Mouse (Mus musculus): ENCODE results near the gene Zbtb46. TPM values are rescaled to one million over a fixed set of nuclear protein-coding genes. Genes with fewer than 3 reads are reported as not detected.

Zbtb46 gene
- polyA plus RNA-seq, 1 experiment from 2014 or later = 26.2 TPM

DNA sequence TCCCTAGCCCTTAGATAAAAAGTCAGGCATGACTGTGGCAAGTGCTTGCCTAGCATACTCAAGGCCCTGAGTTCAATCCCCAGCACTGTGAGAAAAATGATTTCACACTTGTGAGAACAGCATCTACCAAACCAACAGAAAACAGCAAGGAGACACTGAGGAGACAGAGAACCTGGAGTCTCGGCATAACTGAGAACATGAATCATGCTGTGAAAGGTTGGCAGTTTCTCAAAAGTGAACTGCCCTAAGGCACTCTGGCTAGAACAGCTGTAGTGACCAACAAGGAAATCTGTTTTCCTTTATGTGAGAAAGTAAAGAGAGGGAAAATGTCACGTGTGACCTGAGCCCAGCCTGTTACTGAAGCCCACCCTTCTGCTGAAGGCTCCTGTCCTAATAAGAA is 46.1 kb downstream of the Zbtb46 start:
- H3K9ac ChIP-seq (replicated peaks; ENCODE audit: low read length) = no peak overlapping the region; the same call in 1 of the 2 replicates
- H3K4me1 ChIP-seq (ENCODE audit: insufficient read depth, low read length) = no peaks in the 10 kb centered on the region
- 43% methylated on average over 2 of the region's 2 CpGs for WGBS
- peaks cover 6% of the 10 kb centered on the region for H3K36me3 ChIP-seq (ENCODE audit: insufficient read depth, low read length)
- no peaks in the 10 kb centered on the region for H3K9me3 ChIP-seq (ENCODE audit: low read length)
- no peak overlapping the region for H3K4me3 ChIP-seq (ENCODE audit: low read length)
- no peaks in the 10 kb centered on the region for H3K27me3 ChIP-seq (ENCODE audit: insufficient read depth, low read length)
- no peak overlapping the region for H3K27ac ChIP-seq (ENCODE audit: low read length)
- no peak for ATAC-seq (ENCODE audit: low FRiP score, low TSS enrichment)
- H3K4me2 ChIP-seq (replicated peaks; ENCODE audit: low read depth, low read length) = no peak overlapping the region

DNA sequence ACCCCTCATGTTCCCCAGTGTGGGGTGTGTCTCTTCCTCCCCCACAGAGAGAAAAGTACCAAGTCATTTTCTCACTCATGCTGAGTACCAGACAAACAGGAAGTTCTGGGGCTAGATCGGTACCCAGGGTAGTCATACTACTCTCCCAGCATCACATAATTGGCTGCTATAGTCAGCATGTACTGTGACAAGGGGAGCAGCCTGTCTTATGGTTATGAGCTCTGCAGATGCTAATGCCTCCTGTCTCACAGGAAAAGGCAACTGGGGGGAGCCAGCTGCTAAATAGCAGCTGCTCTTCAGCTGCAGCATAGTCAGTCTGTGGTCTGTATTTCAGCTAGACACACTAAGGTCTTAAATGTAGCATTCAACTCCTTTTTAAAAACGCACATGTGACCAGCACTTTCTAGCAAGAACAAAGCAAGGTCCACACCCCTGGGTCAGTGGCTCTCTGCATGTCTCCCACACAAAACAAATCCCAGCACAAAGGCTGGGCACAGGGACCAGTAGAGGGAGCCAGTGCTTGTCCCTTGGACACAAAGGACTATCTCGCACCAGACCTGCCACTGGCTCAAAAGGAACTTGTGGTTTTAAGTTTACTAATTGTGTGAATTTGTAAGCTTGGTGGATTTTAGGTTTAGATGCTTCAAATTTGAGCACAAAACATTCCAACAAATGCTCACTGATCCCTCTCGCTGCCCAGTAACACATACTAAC is 48.3 kb downstream of the Zbtb46 start:
- 45% methylated on average over 4 of the region's 4 CpGs for WGBS
- H3K4me2 ChIP-seq (replicated peaks; ENCODE audit: low read depth, low read length) = no peak overlapping the region
- H3K4me3 ChIP-seq (ENCODE audit: low read length) = no peak overlapping the region
- H3K27me3 ChIP-seq (ENCODE audit: insufficient read depth, low read length) = no peaks in the 10 kb centered on the region
- no peaks in the 10 kb centered on the region for H3K4me1 ChIP-seq (ENCODE audit: insufficient read depth, low read length)
- ATAC-seq (ENCODE audit: low FRiP score, low TSS enrichment) = peak; percentile 81; the same call in 1 of the 2 replicates
- H3K36me3 ChIP-seq (ENCODE audit: insufficient read depth, low read length) = peaks cover 12% of the 10 kb centered on the region
- H3K9ac ChIP-seq (replicated peaks; ENCODE audit: low read length) = no peak overlapping the region
- H3K27ac ChIP-seq (ENCODE audit: low read length) = no peak overlapping the region
- H3K9me3 ChIP-seq (ENCODE audit: low read length) = no peaks in the 10 kb centered on the region

DNA sequence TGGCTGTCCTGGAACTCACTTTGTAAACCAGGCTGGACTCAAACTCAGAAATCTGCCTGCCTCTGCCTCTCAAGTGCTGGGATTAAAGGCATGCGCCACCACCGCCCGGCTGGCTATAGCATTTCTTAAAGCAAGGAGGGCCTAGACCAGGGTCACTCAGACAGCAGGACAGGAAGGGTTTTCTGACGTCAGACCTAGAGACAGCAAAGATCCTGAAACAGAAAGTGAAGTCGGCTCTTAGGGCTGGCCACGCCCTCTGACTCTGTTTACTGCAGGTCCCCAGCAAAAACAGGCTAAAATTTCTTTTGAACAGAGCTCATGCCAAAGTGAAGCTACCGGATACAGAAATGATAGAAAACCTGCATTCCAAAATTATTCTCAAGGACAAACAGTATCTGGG is 49.6 kb downstream of the Zbtb46 start:
- WGBS = 87% methylated on average over 7 of the region's 7 CpGs
- ATAC-seq (ENCODE audit: low FRiP score, low TSS enrichment) = no peak
- Histone ChIP-seq H3K4me1 (ENCODE audit: insufficient read depth, low read length) (no peaks in the 10 kb centered on the region), H3K4me2 (replicated peaks; ENCODE audit: low read depth, low read length) (no peak overlapping the region), H3K4me3 (ENCODE audit: low read length) (no peak overlapping the region), H3K27me3 (ENCODE audit: insufficient read depth, low read length) (no peaks in the 10 kb centered on the region), H3K9me3 (ENCODE audit: low read length) (no peaks in the 10 kb centered on the region), H3K36me3 (ENCODE audit: insufficient read depth, low read length) (peaks cover 12% of the 10 kb centered on the region), H3K9ac (replicated peaks; ENCODE audit: low read length) (no peak overlapping the region), H3K27ac (ENCODE audit: low read length) (no peak overlapping the region)

GRCm38 (mm10) chr2:181403722-181404121 is 55.5 kb downstream of the Zbtb46 start:
- H3K27ac ChIP-seq (ENCODE audit: low read length) = no peak overlapping the region
- ATAC-seq (ENCODE audit: low FRiP score, low TSS enrichment) = no peak
- H3K9ac ChIP-seq (replicated peaks; ENCODE audit: low read length) = no peak overlapping the region
- no peaks in the 10 kb centered on the region for H3K27me3 ChIP-seq (ENCODE audit: insufficient read depth, low read length)
- H3K4me3 ChIP-seq (ENCODE audit: low read length) = no peak overlapping the region
- no peaks in the 10 kb centered on the region for H3K4me1 ChIP-seq (ENCODE audit: insufficient read depth, low read length)
- 86% methylated on average over 3 of the region's 3 CpGs for WGBS
- H3K4me2 ChIP-seq (replicated peaks; ENCODE audit: low read depth, low read length) = no peak overlapping the region
- H3K9me3 ChIP-seq (ENCODE audit: low read length) = no peaks in the 10 kb centered on the region
- H3K36me3 ChIP-seq (ENCODE audit: insufficient read depth, low read length) = peaks cover 6% of the 10 kb centered on the region; the same call in 1 of the 2 replicates

DNA sequence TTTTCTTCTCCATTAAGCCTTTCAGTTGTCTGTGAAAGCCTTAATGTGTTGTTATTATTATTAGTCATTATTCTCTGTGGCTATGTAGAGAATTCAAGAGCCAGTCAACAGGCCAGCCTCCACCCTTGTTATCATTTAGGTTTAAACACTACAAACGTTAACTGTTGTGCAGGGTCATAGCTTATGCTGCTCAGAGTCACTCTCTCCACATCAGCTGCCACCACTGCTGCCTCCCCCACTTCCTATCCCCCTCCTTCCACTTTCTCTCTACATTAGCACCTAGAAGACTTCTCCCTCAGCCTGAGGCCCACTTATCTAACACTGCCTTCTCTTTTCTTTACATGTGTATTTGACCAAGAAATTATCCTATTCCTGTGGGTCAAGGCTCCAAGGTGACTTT is 57.7 kb downstream of the Zbtb46 start:
- no peaks in the 10 kb centered on the region for H3K27me3 ChIP-seq (ENCODE audit: insufficient read depth, low read length)
- H3K4me2 ChIP-seq (replicated peaks; ENCODE audit: low read depth, low read length) = no peak overlapping the region
- H3K36me3 ChIP-seq (ENCODE audit: insufficient read depth, low read length) = no peaks in the 10 kb centered on the region
- no peak overlapping the region for H3K9ac ChIP-seq (replicated peaks; ENCODE audit: low read length)
- 15% methylated on average over 1 of the region's 1 CpGs for whole genome bisulfite sequencing
- H3K4me3 ChIP-seq (ENCODE audit: low read length) = no peak overlapping the region
- H3K27ac ChIP-seq (ENCODE audit: low read length) = no peak overlapping the region
- H3K9me3 ChIP-seq (ENCODE audit: low read length) = no peaks in the 10 kb centered on the region
- no peak for ATAC-seq (ENCODE audit: low FRiP score, low TSS enrichment)
- H3K4me1 ChIP-seq (ENCODE audit: insufficient read depth, low read length) = 0 out of 2 replicates have a peak, but pooled peaks cover 3% of the 10 kb centered on the region

DNA sequence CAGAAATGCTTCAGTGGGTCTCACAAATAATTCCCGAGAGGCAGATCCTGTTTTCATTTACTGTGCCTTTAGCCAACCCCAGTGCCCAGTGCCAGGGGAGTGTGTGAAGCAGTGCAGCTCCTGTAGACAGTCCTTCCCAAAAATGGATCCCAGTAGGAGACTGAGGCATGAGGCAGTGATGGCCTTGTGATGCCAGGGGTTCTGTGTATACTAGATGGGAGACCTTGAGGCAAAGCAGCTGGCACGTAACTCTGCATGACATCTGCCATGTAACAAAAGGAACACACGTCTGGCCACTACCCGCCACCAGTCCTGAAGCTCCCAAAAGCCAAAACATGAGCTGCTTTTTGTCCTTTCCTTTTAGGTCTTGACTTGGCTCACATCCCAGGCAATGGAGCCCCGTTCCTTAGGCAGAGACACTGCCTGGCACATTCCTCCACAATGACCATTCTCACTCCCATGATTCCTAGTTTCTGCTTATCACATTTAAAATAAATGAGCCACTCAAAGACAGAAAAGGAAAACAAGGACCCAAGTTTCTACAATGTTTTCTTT is 61.9 kb downstream of the Zbtb46 start:
- Histone ChIP-seq H3K27ac (ENCODE audit: low read length) (no peak overlapping the region), H3K4me3 (ENCODE audit: low read length) (no peak overlapping the region), H3K9me3 (ENCODE audit: low read length) (no peaks in the 10 kb centered on the region), H3K27me3 (ENCODE audit: insufficient read depth, low read length) (no peaks in the 10 kb centered on the region), H3K4me2 (replicated peaks; ENCODE audit: low read depth, low read length) (no peak overlapping the region), H3K9ac (replicated peaks; ENCODE audit: low read length) (no peak overlapping the region), H3K4me1 (ENCODE audit: insufficient read depth, low read length) (0 out of 2 replicates have a peak, but pooled peaks cover 3% of the 10 kb centered on the region), H3K36me3 (ENCODE audit: insufficient read depth, low read length) (peaks cover 7% of the 10 kb centered on the region)
- ATAC-seq (ENCODE audit: low FRiP score, low TSS enrichment) = no peak
- WGBS = 66% methylated on average over 5 of the region's 5 CpGs

- H3K27me3 ChIP-seq (ENCODE audit: insufficient read depth, low read length) = no peaks in the 10 kb centered on the region
- H3K27ac ChIP-seq (ENCODE audit: low read length) = no peak overlapping the region
- 90% methylated on average over 3 of the region's 3 CpGs for WGBS
- no peak overlapping the region for H3K4me2 ChIP-seq (replicated peaks; ENCODE audit: low read depth, low read length)
- no peak overlapping the region for H3K9ac ChIP-seq (replicated peaks; ENCODE audit: low read length)
- H3K4me3 ChIP-seq (ENCODE audit: low read length) = no peak overlapping the region
- ATAC-seq (ENCODE audit: low FRiP score, low TSS enrichment) = no peak
- H3K9me3 ChIP-seq (ENCODE audit: low read length) = no peaks in the 10 kb centered on the region
- H3K4me1 ChIP-seq (ENCODE audit: insufficient read depth, low read length) = 0 out of 2 replicates have a peak, but pooled peaks cover 3% of the 10 kb centered on the region
- peaks cover 19% of the 10 kb centered on the region for H3K36me3 ChIP-seq (ENCODE audit: insufficient read depth, low read length)
Observed at GRCm38 (mm10) chr2:181394086-181394485, 65.1 kb downstream of the Zbtb46 start.

DNA sequence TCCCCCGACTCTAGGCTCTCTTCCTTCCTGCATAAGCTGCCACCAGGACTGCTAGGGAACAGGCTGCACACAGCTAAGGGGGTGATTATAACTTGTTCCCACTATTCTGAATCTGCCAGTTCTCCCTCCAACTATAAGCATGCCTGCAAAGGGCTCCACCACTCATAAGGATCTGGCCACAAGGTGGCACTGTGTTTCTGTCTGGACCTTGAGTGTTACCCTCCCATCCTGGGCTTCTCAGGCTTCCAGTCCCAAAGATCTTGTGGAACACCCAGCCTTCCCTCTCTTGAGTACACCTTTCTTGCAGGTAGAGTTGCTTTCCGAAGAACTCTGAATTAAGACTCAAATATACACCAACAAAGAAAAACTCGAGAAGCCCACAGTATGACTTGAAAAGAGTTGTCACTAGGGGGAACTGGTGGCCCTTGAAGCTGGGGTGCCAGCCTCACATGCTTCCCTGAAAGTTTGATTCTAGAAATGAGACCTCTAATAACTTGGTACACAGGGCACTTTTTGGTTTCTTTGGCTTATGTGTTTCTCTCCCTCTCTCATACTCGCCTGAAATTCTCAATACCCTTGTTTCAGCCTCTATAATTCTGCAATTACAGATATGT is 66.5 kb downstream of the Zbtb46 start:
- WGBS = 34% methylated on average over 4 of the region's 4 CpGs
- ATAC-seq (ENCODE audit: low FRiP score, low TSS enrichment) = peak; percentile 80
- no peak overlapping the region for H3K4me2 ChIP-seq (replicated peaks; ENCODE audit: low read depth, low read length)
- H3K9me3 ChIP-seq (ENCODE audit: low read length) = no peaks in the 10 kb centered on the region
- no peak overlapping the region for H3K27ac ChIP-seq (ENCODE audit: low read length)
- peaks cover 20% of the 10 kb centered on the region for H3K36me3 ChIP-seq (ENCODE audit: insufficient read depth, low read length)
- no peaks in the 10 kb centered on the region for H3K27me3 ChIP-seq (ENCODE audit: insufficient read depth, low read length)
- H3K9ac ChIP-seq (replicated peaks; ENCODE audit: low read length) = no peak overlapping the region
- 0 out of 2 replicates have a peak, but pooled peaks cover 3% of the 10 kb centered on the region for H3K4me1 ChIP-seq (ENCODE audit: insufficient read depth, low read length)
- no peak overlapping the region for H3K4me3 ChIP-seq (ENCODE audit: low read length)

DNA sequence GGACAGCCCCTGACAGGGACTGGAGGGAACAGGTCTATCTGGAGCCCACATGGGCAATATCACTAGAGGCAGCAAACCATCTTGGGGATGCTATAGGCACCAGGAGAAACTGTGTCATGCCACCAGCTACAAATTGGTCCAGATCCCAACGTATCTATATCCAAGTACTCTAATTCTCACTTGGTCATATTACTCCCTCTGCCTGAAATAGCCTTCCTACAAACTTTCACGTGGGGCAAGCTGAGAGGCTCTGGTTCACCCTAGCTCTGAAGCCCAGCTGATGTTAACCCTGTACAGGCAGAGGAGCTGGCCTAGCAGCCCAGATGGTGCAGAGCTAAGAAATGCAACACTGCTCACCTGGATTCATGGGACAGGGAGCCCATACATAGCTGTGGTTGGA is 67.7 kb downstream of the Zbtb46 start:
- no peaks in the 10 kb centered on the region for H3K9me3 ChIP-seq (ENCODE audit: low read length)
- no peak overlapping the region for H3K9ac ChIP-seq (replicated peaks; ENCODE audit: low read length)
- H3K4me3 ChIP-seq (ENCODE audit: low read length) = no peak overlapping the region
- H3K27ac ChIP-seq (ENCODE audit: low read length) = no peak overlapping the region
- no peak overlapping the region for H3K4me2 ChIP-seq (replicated peaks; ENCODE audit: low read depth, low read length)
- H3K4me1 ChIP-seq (ENCODE audit: insufficient read depth, low read length) = no peaks in the 10 kb centered on the region
- WGBS = 74% methylated on average over 2 of the region's 2 CpGs
- no peak for ATAC-seq (ENCODE audit: low FRiP score, low TSS enrichment)
- H3K36me3 ChIP-seq (ENCODE audit: insufficient read depth, low read length) = peaks cover 29% of the 10 kb centered on the region
- no peaks in the 10 kb centered on the region for H3K27me3 ChIP-seq (ENCODE audit: insufficient read depth, low read length)

GRCm38 (mm10) chr2:181391022-181391421 is 68.2 kb downstream of the Zbtb46 start:
- Histone ChIP-seq H3K27me3 (ENCODE audit: insufficient read depth, low read length) (no peaks in the 10 kb centered on the region), H3K4me3 (ENCODE audit: low read length) (no peak overlapping the region), H3K4me2 (replicated peaks; ENCODE audit: low read depth, low read length) (no peak overlapping the region), H3K36me3 (ENCODE audit: insufficient read depth, low read length) (peaks cover 32% of the 10 kb centered on the region), H3K9ac (replicated peaks; ENCODE audit: low read length) (no peak overlapping the region), H3K9me3 (ENCODE audit: low read length) (no peaks in the 10 kb centered on the region), H3K4me1 (ENCODE audit: insufficient read depth, low read length) (no peaks in the 10 kb centered on the region), H3K27ac (ENCODE audit: low read length) (no peak overlapping the region)
- ATAC-seq (ENCODE audit: low FRiP score, low TSS enrichment) = no peak
- WGBS = 90% methylated on average over 15 of the region's 15 CpGs
